Mouse (Mus musculus) midbrain, embryonic 14.5 days (tissue): ENCODE results near the gene Vil1. TPM values are rescaled to one million over a fixed set of nuclear protein-coding genes. Genes with fewer than 3 reads are reported as not detected.

Source experiments
- ATAC-seq: fragments of 200-750 bp; cut with Nextera tagmentation; 2 replicates; pipeline ENCODE4 v1.8.0; 2017; ENCODE audit warnings: moderate number of reproducible peaks, moderate library complexity; ENCODE audit not compliant: low FRiP score, low TSS enrichment
- DNase-seq: peaks from one replicate; pipeline ENCODE4 v3.0.0-alpha.2; 2015
- H3K27ac ChIP-seq: fragments of 300-500 bp; sonication (generic); replicated peaks from 2 replicates; pipeline ENCODE4 v1.5.1; 2014; ENCODE audit warnings: mild to moderate bottlenecking, low read depth, low read length, moderate library complexity
- H3K27me3 ChIP-seq: fragments of 300-500 bp; sonication (generic); 2 replicates; pipeline ENCODE4 v1.6.1; 2014; ENCODE audit warnings: low read length, control low read depth, mixed read lengths; ENCODE audit not compliant: control insufficient read depth, insufficient read depth
- H3K36me3 ChIP-seq: fragments of 300-500 bp; sonication (generic); 2 replicates; pipeline ENCODE4 v1.6.1; 2014; ENCODE audit warnings: low read length, control low read depth; ENCODE audit not compliant: control insufficient read depth, insufficient read depth
- H3K4me1 ChIP-seq: fragments of 300-500 bp; sonication (generic); 2 replicates; pipeline ENCODE4 v1.6.1; 2014; ENCODE audit warnings: mild to moderate bottlenecking, antibody characterized with exemption, low read length, control low read depth; ENCODE audit not compliant: control insufficient read depth, insufficient read depth
- H3K4me2 ChIP-seq: fragments of 300-500 bp; sonication (generic); 2 replicates; pipeline ENCODE4 v1.6.1; 2014; ENCODE audit warnings: mild to moderate bottlenecking, low read length, moderate library complexity
- H3K4me3 ChIP-seq: fragments of 300-500 bp; sonication (generic); replicated peaks from 2 replicates; pipeline ENCODE4 v1.5.1; 2014; ENCODE audit warnings: low read depth, low read length
- H3K9ac ChIP-seq: fragments of 300-500 bp; sonication (generic); replicated peaks from 2 replicates; pipeline ENCODE4 v1.6.1; 2014; ENCODE audit warnings: mild to moderate bottlenecking, low read length, moderate library complexity
- H3K9me3 ChIP-seq: fragments of 300-500 bp; sonication (generic); 2 replicates; pipeline ENCODE4 v1.6.1; 2016; ENCODE audit warnings: low read length, control low read depth, mixed read lengths; ENCODE audit not compliant: control insufficient read depth
- WGBS: fragments of 180-500 bp; shearing (Covaris S2); extraction: QIAGEN DNeasy Blood & Tissue Kit; methylation state at CpG from one replicate; pipeline ENCODE4 v1.1.7; 2014; 5-methylcytosine and 5-hydroxymethylcytosine counted together
- polyA plus RNA-seq: library from polyadenylated mRNA; unstranded; fragments of >200 nt; fragmentation: Nextera tagmentation; extraction: Ambion mirVana; gene quantifications from 2 replicates; pipeline ENCODE4 v1.2.1, GENCODE M21; 2014

The Vil1 gene
- polyA plus RNA-seq, 1 experiment from 2014 or later: 0.30 TPM

- no peak overlapping the region for H3K4me2 ChIP-seq
- 0 out of 2 replicates have a peak, but pooled peaks cover 4% of the 10 kb centered on the region for H3K4me1 ChIP-seq
- ATAC-seq (no peak), DNase-seq (no peak)
- no peaks in the 10 kb centered on the region for H3K36me3 ChIP-seq
- WGBS: 57% methylated on average over 4 of the region's 4 CpGs
- no peaks in the 10 kb centered on the region for H3K9me3 ChIP-seq
- H3K9ac ChIP-seq: no peak overlapping the region
- no peaks in the 10 kb centered on the region for H3K27me3 ChIP-seq
- H3K27ac ChIP-seq: no peak overlapping the region
- no peak overlapping the region for H3K4me3 ChIP-seq
These were observed 39.1 kb upstream of the Vil1 start for GRCm38 (mm10) chr1:74370040-74370439.

- Histone ChIP-seq H3K4me2 (no peak overlapping the region), H3K4me3 (no peak overlapping the region), H3K4me1 (0 out of 2 replicates have a peak, but pooled peaks cover under 1% of the 10 kb centered on the region), H3K27me3 (no peaks in the 10 kb centered on the region), H3K9me3 (no peaks in the 10 kb centered on the region), H3K27ac (no peak overlapping the region), H3K9ac (no peak overlapping the region), H3K36me3 (no peaks in the 10 kb centered on the region)
- ATAC-seq (no peak), DNase-seq (no peak)
- 79% methylated on average over 4 of the region's 4 CpGs for WGBS
These were observed 35.8 kb upstream of the Vil1 start for GRCm38 (mm10) chr1:74373372-74373771.

GRCm38 (mm10) chr1:74374980-74375379 is 34.2 kb upstream of the Vil1 start, which contains the start of gene Slc11a1:
Slc11a1 (plus strand) TSS chr1:74375195.
- Histone ChIP-seq H3K27me3 (no peaks in the 10 kb centered on the region), H3K27ac (no peak within 1 kb of the TSS), H3K4me1 (no peaks in the 10 kb centered on the region), H3K4me2 (no peak within 1 kb of the TSS), H3K9me3 (no peaks in the 10 kb centered on the region), H3K36me3 (no peaks in the 10 kb centered on the region), H3K9ac (no peak within 1 kb of the TSS), H3K4me3 (no peak within 1 kb of the TSS)
- whole genome bisulfite sequencing: 74% methylated on average over 8 of the region's 8 CpGs
- no peak for DNase-seq
- no peak for ATAC-seq

GRCm38 (mm10) chr1:74375561-74375960 is 33.6 kb upstream of the Vil1 start:
- DNase-seq (no peak), ATAC-seq (no peak)
- no peaks in the 10 kb centered on the region for H3K36me3 ChIP-seq
- H3K4me1 ChIP-seq: no peaks in the 10 kb centered on the region
- WGBS: 81% methylated on average over 10 of the region's 10 CpGs
- H3K4me2 ChIP-seq: no peak overlapping the region
- H3K9me3 ChIP-seq: no peaks in the 10 kb centered on the region
- H3K4me3 ChIP-seq: no peak overlapping the region
- H3K9ac ChIP-seq: no peak overlapping the region
- H3K27me3 ChIP-seq: no peaks in the 10 kb centered on the region
- no peak overlapping the region for H3K27ac ChIP-seq

- H3K36me3 ChIP-seq: no peaks in the 10 kb centered on the region
- no peak overlapping the region for H3K9ac ChIP-seq
- H3K4me3 ChIP-seq: no peak overlapping the region
- H3K27ac ChIP-seq: no peak overlapping the region
- H3K9me3 ChIP-seq: no peaks in the 10 kb centered on the region
- ATAC-seq (no peak), DNase-seq (no peak)
- no peaks in the 10 kb centered on the region for H3K27me3 ChIP-seq
- no peak overlapping the region for H3K4me2 ChIP-seq
- WGBS: 85% methylated on average over 4 of the region's 4 CpGs
- H3K4me1 ChIP-seq: no peaks in the 10 kb centered on the region
These were observed 32.8 kb upstream of the Vil1 start for GRCm38 (mm10) chr1:74376396-74376795.

- WGBS: 85% methylated on average over 7 of the region's 7 CpGs
- ATAC-seq: no peak
These were observed 30.1 kb upstream of the Vil1 start for GRCm38 (mm10) chr1:74379058-74379504.

GRCm38 (mm10) chr1:74380484-74380883 is 28.7 kb upstream of the Vil1 start:
- Histone ChIP-seq H3K4me1 (no peaks in the 10 kb centered on the region), H3K4me2 (no peak overlapping the region), H3K27me3 (no peaks in the 10 kb centered on the region), H3K27ac (no peak overlapping the region), H3K9me3 (no peaks in the 10 kb centered on the region), H3K9ac (no peak overlapping the region), H3K36me3 (no peaks in the 10 kb centered on the region), H3K4me3 (no peak overlapping the region)
- no peak for ATAC-seq
- DNase-seq: no peak
- WGBS: 85% methylated on average over 5 of the region's 5 CpGs

More at GRCm38 (mm10) chr1:74379058-74379504, 30.1 kb upstream of the Vil1 start:
- no peak overlapping the region for H3K9ac ChIP-seq
- no peak overlapping the region for H3K4me3 ChIP-seq
- H3K27ac ChIP-seq: no peak overlapping the region
- no peaks in the 10 kb centered on the region for H3K4me1 ChIP-seq
- no peaks in the 10 kb centered on the region for H3K36me3 ChIP-seq
- DNase-seq: no peak
- no peaks in the 10 kb centered on the region for H3K9me3 ChIP-seq
- H3K4me2 ChIP-seq: no peak overlapping the region
- H3K27me3 ChIP-seq: no peaks in the 10 kb centered on the region

GRCm38 (mm10) chr1:74381588-74382021 is 27.6 kb upstream of the Vil1 start:
- no peak overlapping the region for H3K9ac ChIP-seq
- H3K27ac ChIP-seq: no peak overlapping the region
- H3K9me3 ChIP-seq: no peaks in the 10 kb centered on the region
- H3K4me1 ChIP-seq: no peaks in the 10 kb centered on the region
- WGBS: 94% methylated on average over 10 of the region's 10 CpGs
- no peaks in the 10 kb centered on the region for H3K36me3 ChIP-seq
- ATAC-seq (no peak), DNase-seq (no peak)
- H3K27me3 ChIP-seq: no peaks in the 10 kb centered on the region
- no peak overlapping the region for H3K4me2 ChIP-seq
- H3K4me3 ChIP-seq: no peak overlapping the region

- WGBS: 90% methylated on average over 13 of the region's 13 CpGs
- Histone ChIP-seq H3K9me3 (no peaks in the 10 kb centered on the region), H3K4me3 (no peak overlapping the region), H3K4me2 (no peak overlapping the region), H3K36me3 (no peaks in the 10 kb centered on the region), H3K4me1 (no peaks in the 10 kb centered on the region), H3K27ac (no peak overlapping the region), H3K27me3 (no peaks in the 10 kb centered on the region), H3K9ac (no peak overlapping the region)
- ATAC-seq: no peak
- no peak for DNase-seq
These were observed 25.8 kb upstream of the Vil1 start for GRCm38 (mm10) chr1:74383385-74383784.
